Mouse (Mus musculus): ENCODE measurements around the gene Atn1. TPM values are rescaled to one million over a fixed set of nuclear protein-coding genes. Genes with fewer than 3 reads are reported as not detected.

The Atn1 gene
- total RNA-seq, 2 experiments from 2014 or later, result 159 to 164 TPM

- peak; percentile 96 for TF ChIP-seq CTCF (conservative IDR thresholded peaks at IDR 0.05)
- H3K27ac ChIP-seq, result peak overlapping the region; percentile 94
- H3K4me3 ChIP-seq, result peak overlapping the region; percentile 1; the same call in 1 of the 2 replicates
- peak; percentile 82 to 86 for DNase-seq (ENCODE audit: low spot score in 2 of 2)
Measured at GRCm38 (mm10) chr6:124759259-124759658, 2.9 kb upstream of the Atn1 start.

DNA sequence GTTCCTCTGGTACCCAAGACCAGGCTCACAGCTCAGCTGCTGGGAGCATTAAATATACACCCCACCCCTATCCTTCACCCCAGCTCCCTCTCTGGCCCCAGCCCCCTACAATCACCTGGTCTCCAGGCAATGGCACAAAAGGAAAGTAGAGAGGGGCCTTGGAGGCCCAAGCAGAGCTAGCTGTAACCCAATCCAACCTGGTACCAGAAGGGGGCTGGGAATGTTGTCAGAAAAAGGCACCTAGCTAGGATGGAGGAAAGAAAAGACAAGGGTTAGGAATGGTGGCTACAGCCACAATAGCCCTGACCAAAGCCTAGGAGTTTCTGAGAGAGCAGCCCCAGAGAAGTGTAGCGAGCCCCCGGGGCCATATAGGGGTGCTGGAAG lies 2.5 kb upstream of the Atn1 start:
- no peak for TF ChIP-seq CTCF (conservative IDR thresholded peaks at IDR 0.05)
- DNase-seq (ENCODE audit: low spot score in 2 of 2), result no peak
- peak overlapping the region; percentile 1; the same call in 1 of the 2 replicates for H3K4me3 ChIP-seq
- H3K27ac ChIP-seq, result peak overlapping the region; percentile 94

GRCm38 (mm10) chr6:124757909-124758848 lies 1.9 kb upstream of the Atn1 start:
- peak; percentile 60 to 68 for DNase-seq (ENCODE audit: low spot score in 2 of 2)
- Histone ChIP-seq H3K4me3 (peak overlapping the region; percentile 59), H3K27ac (peak overlapping the region; percentile 94)
- TF ChIP-seq CTCF (conservative IDR thresholded peaks at IDR 0.05), result no peak

- Histone ChIP-seq H3K27ac (peak overlapping the region; percentile 94), H3K4me3 (peak overlapping the region; percentile 59)
- no peak for TF ChIP-seq CTCF (conservative IDR thresholded peaks at IDR 0.05)
- DNase-seq (ENCODE audit: low spot score in 2 of 2), result no peak
Measured at GRCm38 (mm10) chr6:124757351-124757880, 1.1 kb upstream of the Atn1 start.

DNA sequence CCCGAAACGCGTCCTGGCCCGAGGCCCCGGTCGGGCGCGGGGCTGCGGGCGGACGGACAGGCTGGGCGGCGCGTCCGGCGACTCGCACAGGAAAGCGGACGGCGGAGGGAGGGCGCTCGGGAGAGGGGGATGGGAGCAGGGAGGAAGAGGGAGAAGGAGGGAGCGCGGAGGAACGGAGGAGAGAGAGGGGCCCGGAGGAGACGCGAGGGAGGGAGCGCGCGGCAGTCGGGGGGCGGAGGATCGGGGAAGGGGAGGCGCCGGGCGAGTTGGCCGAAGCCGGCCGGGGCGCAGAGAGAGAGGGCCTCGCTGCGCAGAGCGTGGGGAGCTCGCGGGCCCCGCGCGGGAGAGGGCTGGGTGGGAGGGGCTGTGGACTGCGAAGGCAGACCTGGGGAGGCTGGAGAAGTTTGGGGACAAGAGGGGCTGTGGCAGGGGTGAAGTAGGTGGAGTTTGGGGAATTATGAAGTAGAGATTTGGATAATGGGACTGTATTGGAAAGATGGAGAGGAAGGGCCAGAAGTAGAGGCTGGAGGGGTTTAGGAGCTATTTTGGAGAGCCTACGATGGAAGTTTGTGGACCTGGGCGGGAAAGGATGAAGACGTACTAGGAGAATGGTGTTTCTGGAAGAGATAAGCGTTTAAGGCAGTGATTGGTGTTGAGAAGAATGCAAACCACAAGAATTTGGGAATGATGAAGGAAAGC lies 477 bp upstream of the Atn1 start:
- TF ChIP-seq CTCF (conservative IDR thresholded peaks at IDR 0.05), result no peak
- H3K27ac ChIP-seq, result peak overlapping the region; percentile 94
- peak overlapping the region; percentile 59 for H3K4me3 ChIP-seq
- peak; percentile 80 to 82 for DNase-seq (ENCODE audit: low spot score in 2 of 2)

GRCm38 (mm10) chr6:124755306-124755705 lies 1.0 kb downstream of the Atn1 start:
- DNase-seq (ENCODE audit: low spot score in 2 of 2), result no peak
- H3K4me3 ChIP-seq, result peak overlapping the region; percentile 75
- TF ChIP-seq CTCF (conservative IDR thresholded peaks at IDR 0.05), result no peak
- H3K27ac ChIP-seq, result peak overlapping the region; percentile 94

DNA sequence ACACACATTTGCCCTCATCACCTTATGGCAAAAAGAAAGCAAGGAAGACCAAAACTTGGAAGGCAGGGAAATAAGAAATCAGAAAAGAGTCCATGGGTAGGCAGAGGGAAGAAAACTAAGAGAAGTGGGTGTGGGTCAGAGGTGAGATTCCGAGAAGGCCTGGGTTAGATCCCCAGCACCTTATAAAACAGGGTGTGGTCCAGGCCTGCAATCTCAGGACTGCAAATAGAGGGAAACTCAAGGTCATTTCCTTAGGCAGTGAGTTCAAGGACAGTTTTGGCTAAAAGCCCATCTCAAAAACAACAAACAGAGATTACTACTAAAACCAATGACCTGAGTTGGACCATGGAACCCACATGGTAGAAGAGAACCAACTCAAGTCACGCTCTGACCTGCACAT lies 2.5 kb downstream of the Atn1 start:
- no peak overlapping the region for H3K4me3 ChIP-seq
- no peak for TF ChIP-seq CTCF (conservative IDR thresholded peaks at IDR 0.05)
- DNase-seq (ENCODE audit: low spot score in 2 of 2), result no peak
- no peak overlapping the region; the same call in 1 of the 2 replicates for H3K27ac ChIP-seq

GRCm38 (mm10) chr6:124750405-124750804 lies 5.9 kb downstream of the Atn1 start:
- no peak for DNase-seq (ENCODE audit: low spot score in 2 of 2)
- Histone ChIP-seq H3K27ac (peak overlapping the region; percentile 73), H3K4me3 (no peak overlapping the region)
- TF ChIP-seq CTCF (conservative IDR thresholded peaks at IDR 0.05), result no peak

DNA sequence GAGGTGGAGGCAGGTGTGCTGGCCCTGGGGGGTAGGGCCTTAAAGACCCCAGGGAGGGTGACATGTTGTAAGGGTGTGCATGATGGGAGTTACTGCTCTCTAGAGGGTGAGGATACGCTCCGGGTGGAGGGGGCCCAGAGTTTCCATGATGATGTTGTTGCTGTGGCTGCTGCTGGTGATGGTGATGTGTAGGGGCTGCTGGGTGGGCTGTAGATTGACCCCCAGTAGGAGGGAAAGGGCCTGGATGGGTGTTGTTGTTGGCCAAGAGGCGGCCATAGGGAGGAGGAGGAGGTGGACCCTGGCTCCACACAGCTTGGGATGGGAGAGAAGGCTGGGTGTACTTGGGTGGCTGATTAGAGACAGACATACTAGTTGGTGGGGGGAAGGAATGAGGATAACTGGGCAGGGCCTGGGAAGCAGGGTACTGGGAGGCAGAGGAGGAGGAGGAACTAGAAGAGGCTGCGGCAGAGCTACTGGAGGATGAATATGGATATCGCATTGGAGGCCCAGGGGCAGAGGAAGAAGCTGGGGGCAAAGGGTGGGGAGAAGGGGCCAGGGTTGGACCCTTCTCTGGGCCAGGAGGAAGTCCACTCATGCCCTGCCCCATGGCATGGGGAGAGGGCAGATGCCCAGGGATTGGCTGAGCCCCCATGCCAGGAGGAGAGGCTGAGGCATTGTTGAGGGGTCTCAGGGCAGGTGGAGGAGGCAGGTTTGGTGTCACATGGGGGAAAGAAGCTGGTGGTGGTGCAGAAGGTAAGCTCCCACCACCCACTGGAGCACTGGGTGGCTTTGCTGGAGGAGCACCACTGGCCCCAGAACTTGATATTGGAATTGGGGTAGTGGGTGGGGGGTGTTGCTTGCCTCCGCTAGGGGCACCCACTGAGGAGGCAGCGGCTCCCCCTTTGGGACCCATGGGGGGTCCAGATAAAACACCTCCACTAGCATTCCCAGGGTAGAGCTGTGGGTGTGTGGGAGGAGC lies 9.4 kb downstream of the Atn1 start:
- Histone ChIP-seq H3K27ac (peak overlapping the region; percentile 98), H3K4me3 (no peak overlapping the region; the same call in 1 of the 2 replicates)
- no peak for DNase-seq (ENCODE audit: low spot score in 2 of 2)
- 0 out of 2 replicates have a peak, but pooled peaks have one; percentile 13 for TF ChIP-seq CTCF (conservative IDR thresholded peaks at IDR 0.05)

GRCm38 (mm10) chr6:124746296-124746605 lies 10.1 kb downstream of the Atn1 start:
- DNase-seq (ENCODE audit: low spot score in 2 of 2), result no peak
- no peak for TF ChIP-seq CTCF (conservative IDR thresholded peaks at IDR 0.05)

GRCm38 (mm10) chr6:124745490-124746295 lies 10.6 kb downstream of the Atn1 start:
- H3K4me3 ChIP-seq, result peak overlapping the region; percentile 75
- peak overlapping the region; percentile 98 for H3K27ac ChIP-seq
- DNase-seq (ENCODE audit: low spot score in 2 of 2), result peak; percentile 94 to 96
- TF ChIP-seq CTCF (conservative IDR thresholded peaks at IDR 0.05), result peak; percentile 98

More at GRCm38 (mm10) chr6:124746296-124746605, 10.1 kb downstream of the Atn1 start:
- Histone ChIP-seq H3K4me3 (peak overlapping the region; percentile 75), H3K27ac (peak overlapping the region; percentile 98)
